Mouse (Mus musculus) heart, embryonic 15.5 days (tissue): ENCODE data around the gene Gm28047. TPM values are rescaled to one million over a fixed set of nuclear protein-coding genes. Genes with fewer than 3 reads are reported as not detected.

ENCODE experiments used
- ATAC-seq: fragments of 200-750 bp; cut with Nextera tagmentation; replicated peaks from 2 replicates; pipeline ENCODE4 v1.8.0; 2017; ENCODE audit warnings: low read depth, moderate TSS enrichment; ENCODE audit not compliant: insufficient number of reproducible peaks, insufficient read depth, low FRiP score
- H3K27ac ChIP-seq: fragments of 300-500 bp; sonication (generic); 2 replicates; pipeline ENCODE4 v1.5.1; 2015; ENCODE audit warnings: mild to moderate bottlenecking, inconsistent platforms
- H3K27me3 ChIP-seq: fragments of 300-500 bp; sonication (generic); 2 replicates; pipeline ENCODE4 v1.6.1; 2015; ENCODE audit warnings: inconsistent platforms
- H3K36me3 ChIP-seq: fragments of 300-500 bp; sonication (generic); 2 replicates; pipeline ENCODE4 v1.6.1; 2015; ENCODE audit warnings: mild to moderate bottlenecking, inconsistent platforms
- H3K4me1 ChIP-seq: fragments of 300-500 bp; sonication (generic); replicated peaks from 2 replicates; pipeline ENCODE4 v1.6.1; 2015; ENCODE audit warnings: inconsistent platforms
- H3K4me2 ChIP-seq: fragments of 300-500 bp; sonication (generic); 2 replicates; pipeline ENCODE4 v1.6.1; 2015; ENCODE audit warnings: inconsistent platforms, mild to moderate bottlenecking, moderate library complexity
- H3K4me3 ChIP-seq: fragments of 300-500 bp; sonication (generic); 2 replicates; pipeline ENCODE4 v1.5.1; 2015; ENCODE audit warnings: mild to moderate bottlenecking, inconsistent platforms
- H3K9ac ChIP-seq: fragments of 300-500 bp; sonication (generic); 2 replicates; pipeline ENCODE4 v1.6.1; 2015; ENCODE audit warnings: mild to moderate bottlenecking, inconsistent platforms
- H3K9me3 ChIP-seq: fragments of 300-500 bp; sonication (generic); replicated peaks from 2 replicates; pipeline ENCODE4 v1.6.1; 2016; ENCODE audit warnings: inconsistent platforms
- WGBS: fragments of 180-500 bp; shearing (Covaris S2); methylation state at CpG from one replicate; pipeline ENCODE4 v1.1.7; 2015; ENCODE audit warnings: mixed read lengths; 5-methylcytosine and 5-hydroxymethylcytosine counted together
- polyA plus RNA-seq: library from polyadenylated mRNA; unstranded; fragments of >200 nt; fragmentation: Nextera tagmentation; extraction: Ambion mirVana; gene quantifications from 2 replicates; pipeline ENCODE4 v1.2.1, GENCODE M21; 2015

Gm28047 gene
- polyA plus RNA-seq, 1 experiment from 2014 or later, result not detected

DNA sequence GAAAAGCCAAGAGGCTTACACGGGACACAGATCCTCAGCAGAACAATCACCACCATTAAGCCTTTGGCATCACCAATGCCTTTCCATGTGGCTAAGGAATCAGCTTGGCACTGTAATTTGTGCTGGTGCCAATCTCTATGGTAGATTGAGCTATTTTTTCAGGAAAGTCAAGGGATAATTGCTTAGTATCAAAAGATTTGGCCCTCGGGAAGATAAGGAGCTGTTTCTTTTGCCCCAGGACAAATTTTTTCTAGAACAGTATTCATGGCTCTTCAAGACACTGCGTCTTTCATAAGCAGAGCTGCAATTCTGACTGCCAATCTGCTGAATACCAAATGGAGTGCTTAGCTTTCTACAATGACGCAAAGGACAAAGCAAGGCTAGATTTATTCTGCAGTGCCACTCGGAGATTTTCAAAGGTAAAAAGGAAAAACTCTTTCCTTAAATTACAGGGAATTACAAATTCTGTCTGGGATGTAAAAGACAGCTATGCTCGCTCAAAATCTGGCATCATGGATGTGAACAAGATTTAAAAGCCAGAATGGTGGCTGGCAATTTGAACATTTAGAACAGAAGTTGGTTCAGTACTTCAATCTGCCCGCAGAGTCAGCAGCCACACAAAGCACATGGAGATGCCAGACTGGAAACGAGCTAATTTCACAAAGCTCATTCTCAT lies 41.0 kb downstream of the Gm28047 start:
- ATAC-seq, result no peak
- H3K36me3 ChIP-seq, result no peaks in the 10 kb centered on the region
- H3K4me1 ChIP-seq, result no peaks in the 10 kb centered on the region
- H3K9ac ChIP-seq, result no peak overlapping the region
- H3K4me2 ChIP-seq, result no peak overlapping the region
- H3K27ac ChIP-seq, result no peak overlapping the region
- H3K4me3 ChIP-seq, result no peak overlapping the region
- H3K9me3 ChIP-seq, result no peaks in the 10 kb centered on the region
- no peaks in the 10 kb centered on the region for H3K27me3 ChIP-seq
- 69% methylated on average over 8 of the region's 8 CpGs for WGBS

DNA sequence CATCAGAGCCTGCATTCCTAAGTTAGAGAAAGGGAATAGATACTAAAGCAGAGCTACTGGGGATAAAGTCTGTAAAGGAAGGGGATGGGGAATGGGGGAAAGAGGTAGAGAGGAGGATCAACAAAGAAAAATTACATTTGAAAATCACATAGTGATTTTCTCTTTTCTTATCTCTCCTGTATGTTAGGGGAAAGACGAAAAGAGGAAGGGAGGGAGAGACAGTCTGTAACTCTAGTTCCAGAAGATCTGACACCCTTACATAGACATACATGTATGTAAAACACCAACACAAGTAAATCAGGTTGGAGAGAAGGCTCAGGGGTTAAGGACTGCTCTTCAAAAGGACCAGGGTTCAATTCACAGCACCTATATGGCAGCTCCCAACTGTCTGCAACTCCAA lies 43.7 kb downstream of the Gm28047 start:
- no peaks in the 10 kb centered on the region for H3K4me1 ChIP-seq
- H3K4me3 ChIP-seq, result no peak overlapping the region
- H3K9ac ChIP-seq, result no peak overlapping the region
- H3K4me2 ChIP-seq, result no peak overlapping the region
- H3K9me3 ChIP-seq, result no peaks in the 10 kb centered on the region
- H3K27me3 ChIP-seq, result no peaks in the 10 kb centered on the region
- no peak overlapping the region for H3K27ac ChIP-seq
- ATAC-seq, result no peak
- 60% methylated on average over 1 of the region's 1 CpGs for WGBS
- H3K36me3 ChIP-seq, result no peaks in the 10 kb centered on the region

GRCm38 (mm10) chr15:102578351-102578750 lies 46.5 kb downstream of the Gm28047 start:
- WGBS, result 85% methylated on average over 2 of the region's 2 CpGs
- ATAC-seq, result no peak
- no peaks in the 10 kb centered on the region for H3K27me3 ChIP-seq

DNA sequence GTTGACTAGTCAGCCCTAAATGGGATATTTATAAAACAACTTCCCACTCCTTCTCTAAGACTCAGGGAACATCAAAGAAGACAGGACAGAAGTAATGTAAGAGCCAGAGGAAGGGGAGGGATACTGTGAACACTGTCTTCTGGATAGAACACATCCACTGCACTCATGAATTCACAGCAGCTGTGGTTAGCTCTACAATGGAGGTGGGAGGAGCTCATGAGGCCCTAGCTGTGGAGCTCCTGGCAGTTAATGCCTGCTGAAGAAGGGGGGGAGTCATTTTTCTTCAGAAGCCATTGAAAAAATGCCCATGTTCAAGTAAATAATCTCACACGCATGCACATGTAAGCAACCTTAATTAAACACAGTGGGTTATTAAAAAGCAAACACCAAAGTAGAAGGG lies 47.9 kb downstream of the Gm28047 start:
- WGBS, result 79% methylated on average over 1 of the region's 1 CpGs
- no peak for ATAC-seq
- Histone ChIP-seq H3K27me3 (no peaks in the 10 kb centered on the region), H3K9me3 (no peaks in the 10 kb centered on the region), H3K27ac (no peak overlapping the region), H3K4me1 (no peaks in the 10 kb centered on the region), H3K36me3 (no peaks in the 10 kb centered on the region), H3K9ac (no peak overlapping the region), H3K4me2 (no peak overlapping the region), H3K4me3 (no peak overlapping the region)

More at GRCm38 (mm10) chr15:102578351-102578750, 46.5 kb downstream of the Gm28047 start:
- no peaks in the 10 kb centered on the region for H3K4me1 ChIP-seq
- H3K27ac ChIP-seq, result no peak overlapping the region
- H3K36me3 ChIP-seq, result no peaks in the 10 kb centered on the region
- H3K9me3 ChIP-seq, result no peaks in the 10 kb centered on the region
- no peak overlapping the region for H3K4me2 ChIP-seq
- H3K9ac ChIP-seq, result no peak overlapping the region
- H3K4me3 ChIP-seq, result no peak overlapping the region

- WGBS, result 73% methylated on average over 3 of the region's 3 CpGs
Measured at GRCm38 (mm10) chr15:102572081-102572480, 52.8 kb downstream of the Gm28047 start.

DNA sequence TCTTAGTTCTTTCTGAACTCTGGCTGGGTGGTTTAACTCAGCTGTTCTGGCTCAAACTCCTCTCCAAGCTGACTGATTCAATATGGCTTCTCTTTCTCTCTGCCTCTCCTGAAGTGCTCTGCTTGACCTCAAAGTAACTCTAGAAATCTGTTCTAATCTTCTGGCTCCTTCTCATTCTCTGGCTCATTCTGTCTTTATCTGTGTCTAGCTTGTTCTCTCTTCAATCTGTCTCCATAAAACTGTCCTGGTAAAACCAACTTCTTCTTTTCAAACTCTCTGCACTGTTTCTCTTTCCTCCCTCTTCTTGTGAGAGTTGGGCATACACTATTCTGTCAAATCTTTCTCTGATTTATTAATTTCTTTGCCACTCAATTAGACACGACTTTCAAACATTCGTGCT lies 57.0 kb downstream of the Gm28047 start:
- Histone ChIP-seq H3K4me2 (no peak overlapping the region), H3K4me1 (no peaks in the 10 kb centered on the region), H3K36me3 (no peaks in the 10 kb centered on the region; the same call in 1 of the 2 replicates), H3K9me3 (no peaks in the 10 kb centered on the region), H3K9ac (no peak overlapping the region), H3K4me3 (no peak overlapping the region), H3K27ac (no peak overlapping the region), H3K27me3 (no peaks in the 10 kb centered on the region)
- WGBS, result 94% methylated on average over 2 of the region's 2 CpGs
- ATAC-seq, result no peak

More at GRCm38 (mm10) chr15:102572081-102572480, 52.8 kb downstream of the Gm28047 start:
- Histone ChIP-seq H3K4me1 (no peaks in the 10 kb centered on the region), H3K9ac (no peak overlapping the region), H3K27ac (0 out of 2 replicates have a peak overlapping the region, but pooled peaks have one; percentile 9), H3K36me3 (no peaks in the 10 kb centered on the region; the same call in 1 of the 2 replicates), H3K9me3 (no peaks in the 10 kb centered on the region), H3K4me3 (no peak overlapping the region), H3K27me3 (no peaks in the 10 kb centered on the region), H3K4me2 (no peak overlapping the region)
- no peak for ATAC-seq

- H3K27me3 ChIP-seq, result no peaks in the 10 kb centered on the region
- no peak overlapping the region for H3K4me2 ChIP-seq
- no peak overlapping the region for H3K9ac ChIP-seq
- peaks cover 11% of the 10 kb centered on the region; the same call in 1 of the 2 replicates for H3K36me3 ChIP-seq
- no peak overlapping the region for H3K4me3 ChIP-seq
- 0 out of 2 replicates have a peak, but pooled peaks cover 3% of the 10 kb centered on the region for H3K4me1 ChIP-seq
- ATAC-seq, result no peak
- H3K9me3 ChIP-seq, result no peaks in the 10 kb centered on the region
- no peak overlapping the region for H3K27ac ChIP-seq
- WGBS, result 92% methylated on average over 5 of the region's 5 CpGs
Measured at GRCm38 (mm10) chr15:102563681-102564080, 61.2 kb downstream of the Gm28047 start.

DNA sequence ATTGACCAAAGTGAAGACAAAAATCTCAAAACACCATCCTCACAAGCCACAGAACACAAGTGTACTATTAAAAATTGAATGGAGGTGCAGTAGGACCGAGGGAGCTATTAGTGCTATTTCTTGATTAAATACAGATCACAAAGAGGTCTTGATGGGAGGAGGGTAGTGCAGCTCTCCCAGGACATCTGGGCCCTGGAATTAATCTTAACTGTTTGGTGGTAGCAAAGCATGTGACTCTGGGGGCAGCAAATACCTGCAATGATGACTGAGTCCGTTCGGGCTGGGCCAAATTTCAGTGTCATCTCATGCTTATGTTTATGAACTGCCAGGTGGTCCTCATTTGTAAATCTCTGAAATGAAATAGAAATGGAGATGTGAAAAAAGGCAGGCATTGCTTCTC lies 61.8 kb downstream of the Gm28047 start:
- Histone ChIP-seq H3K27ac (no peak overlapping the region), H3K9me3 (no peaks in the 10 kb centered on the region), H3K4me3 (no peak overlapping the region), H3K4me2 (no peak overlapping the region), H3K4me1 (0 out of 2 replicates have a peak, but pooled peaks cover 3% of the 10 kb centered on the region), H3K27me3 (no peaks in the 10 kb centered on the region), H3K9ac (no peak overlapping the region), H3K36me3 (peaks cover 11% of the 10 kb centered on the region; the same call in 1 of the 2 replicates)
- WGBS, result 86% methylated on average over 3 of the region's 3 CpGs
- no peak for ATAC-seq

DNA sequence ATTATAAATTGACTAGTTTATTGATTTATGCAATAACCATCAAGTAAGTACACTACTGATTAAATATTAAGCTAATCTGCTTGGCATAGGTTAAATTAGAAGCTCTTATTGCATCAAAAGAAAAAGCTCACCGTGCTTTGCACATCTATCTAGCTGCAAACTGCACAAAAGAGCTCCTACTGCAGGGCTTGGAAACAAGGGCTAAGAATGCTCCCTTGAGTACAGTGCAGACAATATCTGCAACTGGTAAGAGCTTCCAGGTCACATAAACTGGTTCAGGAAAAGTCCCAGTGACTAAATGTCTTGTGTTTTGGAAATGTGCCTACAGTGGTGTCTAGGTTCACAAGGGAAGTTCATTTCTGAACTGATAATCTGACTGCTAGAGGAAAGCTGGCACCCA lies 62.4 kb downstream of the Gm28047 start:
- no peak overlapping the region for H3K4me2 ChIP-seq
- H3K4me3 ChIP-seq, result no peak overlapping the region
- no peaks in the 10 kb centered on the region for H3K27me3 ChIP-seq
- no peak overlapping the region for H3K9ac ChIP-seq
- no peak for ATAC-seq
- H3K27ac ChIP-seq, result no peak overlapping the region
- H3K4me1 ChIP-seq, result 0 out of 2 replicates have a peak, but pooled peaks cover 3% of the 10 kb centered on the region
- peaks cover 11% of the 10 kb centered on the region; the same call in 1 of the 2 replicates for H3K36me3 ChIP-seq
- WGBS, result 80% methylated on average over 1 of the region's 1 CpGs
- no peaks in the 10 kb centered on the region for H3K9me3 ChIP-seq

GRCm38 (mm10) chr15:102557580-102557979 lies 67.3 kb downstream of the Gm28047 start:
- H3K4me1 ChIP-seq, result 0 out of 2 replicates have a peak, but pooled peaks cover 2% of the 10 kb centered on the region
- no peaks in the 10 kb centered on the region for H3K27me3 ChIP-seq
- H3K27ac ChIP-seq, result no peak overlapping the region
- no peak for ATAC-seq
- H3K36me3 ChIP-seq, result peaks cover 46% of the 10 kb centered on the region
- H3K4me3 ChIP-seq, result no peak overlapping the region
- H3K9me3 ChIP-seq, result no peaks in the 10 kb centered on the region
- H3K9ac ChIP-seq, result no peak overlapping the region
- no peak overlapping the region for H3K4me2 ChIP-seq

- Histone ChIP-seq H3K4me2 (no peak overlapping the region), H3K27ac (no peak overlapping the region), H3K36me3 (peaks cover 59% of the 10 kb centered on the region), H3K9ac (no peak overlapping the region), H3K27me3 (no peaks in the 10 kb centered on the region), H3K4me1 (no peaks in the 10 kb centered on the region), H3K4me3 (no peak overlapping the region), H3K9me3 (no peaks in the 10 kb centered on the region)
- 92% methylated on average over 1 of the region's 1 CpGs for whole genome bisulfite sequencing
- no peak for ATAC-seq
Measured at GRCm38 (mm10) chr15:102555581-102555980, 69.3 kb downstream of the Gm28047 start.

DNA sequence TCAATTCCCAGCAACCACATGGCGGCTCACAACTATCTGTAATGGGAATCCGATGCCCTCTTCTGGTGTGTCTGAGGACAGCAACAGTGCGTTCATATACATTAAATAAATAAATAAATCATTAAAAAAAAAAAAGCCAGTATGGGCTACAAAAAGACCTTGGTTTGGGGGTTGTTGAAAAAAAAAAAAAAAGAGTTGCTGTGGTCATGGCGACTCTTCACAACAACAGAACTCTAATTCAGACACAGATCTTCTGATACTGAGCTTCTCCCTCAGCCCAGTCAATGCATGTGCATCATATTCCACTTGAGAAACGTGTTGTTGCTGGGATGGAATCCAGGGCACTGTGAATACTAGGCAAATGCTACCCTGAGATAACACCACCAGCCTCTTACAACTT lies 72.3 kb downstream of the Gm28047 start:
- no peak overlapping the region for H3K9ac ChIP-seq
- no peaks in the 10 kb centered on the region for H3K27me3 ChIP-seq
- H3K4me2 ChIP-seq, result no peak overlapping the region
- no peaks in the 10 kb centered on the region for H3K9me3 ChIP-seq
- no peaks in the 10 kb centered on the region for H3K4me1 ChIP-seq
- no peak overlapping the region for H3K27ac ChIP-seq
- WGBS, result 92% methylated on average over 5 of the region's 5 CpGs
- peaks cover 63% of the 10 kb centered on the region for H3K36me3 ChIP-seq
- no peak for ATAC-seq
- no peak overlapping the region for H3K4me3 ChIP-seq
